Mouse (Mus musculus): ENCODE results near the gene Adam1b.

DNA sequence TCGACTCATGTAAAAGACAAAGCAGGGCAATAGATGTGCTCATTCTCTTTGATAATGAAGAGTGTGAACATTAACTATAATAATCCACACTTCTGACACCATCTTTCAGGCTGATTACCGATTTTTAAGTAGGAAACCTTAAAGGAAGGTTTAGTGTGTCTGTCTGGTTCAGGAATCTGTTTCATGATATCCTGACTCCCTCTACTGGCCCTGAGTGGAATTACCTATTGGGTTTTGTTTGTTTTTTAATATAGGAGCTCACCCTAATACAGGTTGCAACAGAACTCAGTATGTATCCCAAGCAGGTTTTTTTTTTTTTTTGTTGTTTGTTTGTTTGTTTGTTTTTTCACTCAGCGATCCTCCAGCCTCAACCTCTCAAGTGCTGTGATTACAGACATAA, 25.6 kb downstream of the Adam1b start:
- peak; percentile 31 for TF ChIP-seq CTCF (IDR thresholded peaks at IDR 0.05; ENCODE audit: low read depth, low read length)
- no peak for TF ChIP-seq POLR2A (IDR thresholded peaks at IDR 0.05; ENCODE audit: extremely low read depth, insufficient read depth, low read length)
